Mouse (Mus musculus): ENCODE data around the gene 4930455H04Rik.

GRCm38 (mm10) chr3:116961354-116962142 is 6.5 kb upstream of the 4930455H04Rik start:
- TF ChIP-seq CTCF (IDR thresholded peaks at IDR 0.05; ENCODE audit: borderline replicate concordance, insufficient read depth, low read depth, low read length) (no peak), POLR2A (IDR thresholded peaks at IDR 0.05; ENCODE audit: borderline replicate concordance, insufficient read depth, low read length) (no peak)

Data from cerebellum, adult 2 months (tissue).